Comparison of ENCODE assay signal across 19 mouse cellular contexts in genomic region chr12:6576866-6577360, GRCm38 (mm10).
DNase-seq lines count a peak whose midpoint lies in the region; ATAC-seq lines count a peak whose summit lies in the region.
"Had no signal": no experiment of that assay in that cellular context is flagged by ENCODE, and none has a peak within 500 bp of the region (broad histone marks: within the 10 kb centered on the region; RNA-seq: fewer than 3 reads in every experiment).

No protein-coding gene starts in this region.

- 0 out of 2 replicates have a peak overlapping the region, but pooled peaks have one; percentile 9 for H3K4me2 ChIP-seq in forebrain, embryonic 16.5 days (ENCODE audit: low read length)
- no peak overlapping the region for H3K4me2 ChIP-seq in forebrain, embryonic 13.5 days
- H3K4me2 ChIP-seq: hindbrain, embryonic 12.5 days; limb, embryonic 12.5 days; liver, embryonic 13.5 days had no signal

- 63% methylated on average over 6 of the region's 6 CpGs for WGBS in forebrain, embryonic 16.5 days
- WGBS in forebrain, embryonic 13.5 days = 79% methylated on average over 6 of the region's 6 CpGs

- H3K27me3 ChIP-seq in forebrain, embryonic 16.5 days (replicated peaks; ENCODE audit: control insufficient read depth, insufficient read depth, low read length) = no peaks in the 10 kb centered on the region
- no peaks in the 10 kb centered on the region for H3K27me3 ChIP-seq in forebrain, embryonic 13.5 days
- H3K27me3 ChIP-seq: hindbrain, embryonic 12.5 days; limb, embryonic 12.5 days; liver, embryonic 13.5 days; Patski had no signal

- peak; percentile 23; the same call in 1 of the 2 replicates for ATAC-seq in forebrain, embryonic 16.5 days
- ATAC-seq in forebrain, embryonic 13.5 days = no peak
- ATAC-seq: activated CD4-positive, CD25-positive, alpha-beta regulatory T cell, adult 4 months; Patski had no signal

- H3K36me3 ChIP-seq in forebrain, embryonic 16.5 days (ENCODE audit: control insufficient read depth, insufficient read depth) = no peaks in the 10 kb centered on the region
- H3K36me3 ChIP-seq in forebrain, embryonic 13.5 days (ENCODE audit: poor library complexity, severe bottlenecking) = no peaks in the 10 kb centered on the region
- H3K36me3 ChIP-seq: hindbrain, embryonic 12.5 days; limb, embryonic 12.5 days; liver, embryonic 13.5 days had no signal

- H3K27ac ChIP-seq in forebrain, embryonic 16.5 days (ENCODE audit: low read length) = no peak overlapping the region
- no peak overlapping the region for H3K27ac ChIP-seq in forebrain, embryonic 13.5 days
- H3K27ac ChIP-seq: hindbrain, embryonic 12.5 days; limb, embryonic 12.5 days; liver, embryonic 13.5 days had no signal

- DNase-seq in layer of hippocampus, postnatal 36 days = peak; percentile 5 to 12
- DNase-seq in layer of hippocampus, adult 9-10 months (ENCODE audit: low spot score) = no peak
- DNase-seq in right cerebral cortex, postnatal 4 days = peak; percentile 18
- DNase-seq in right cerebral cortex, adult 2 months (ENCODE audit: low spot score in 2 of 2) = no peak
- DNase-seq in yolk sac, embryonic 10.5 days (ENCODE audit: low spot score) = peak; percentile 7
- no peak for DNase-seq in frontal cortex, postnatal 10 days (ENCODE audit: low spot score in 2 of 2)
- DNase-seq: adrenal gland, postnatal 14 days; cerebellum, adult 2 months; gastrocnemius, postnatal 25 days; kidney, adult 2 months; kidney, postnatal 14 days; liver, embryonic 13.5 days; thymus, adult 2 months had no signal

- H3K4me3 ChIP-seq in forebrain, embryonic 16.5 days (replicated peaks; ENCODE audit: low read length) = no peak overlapping the region
- no peak overlapping the region for H3K4me3 ChIP-seq in forebrain, embryonic 13.5 days
- H3K4me3 ChIP-seq: hindbrain, embryonic 12.5 days; limb, embryonic 12.5 days; liver, embryonic 13.5 days had no signal

- H3K9me3 ChIP-seq in forebrain, embryonic 16.5 days (ENCODE audit: control insufficient read depth, low read length) = no peaks in the 10 kb centered on the region
- H3K9me3 ChIP-seq in forebrain, embryonic 13.5 days (replicated peaks) = no peaks in the 10 kb centered on the region
- H3K9me3 ChIP-seq: hindbrain, embryonic 12.5 days; limb, embryonic 12.5 days had no signal

- H3K9ac ChIP-seq in forebrain, embryonic 16.5 days (replicated peaks; ENCODE audit: low read depth, low read length) = no peak overlapping the region
- H3K9ac ChIP-seq in forebrain, embryonic 13.5 days = no peak overlapping the region
- H3K9ac ChIP-seq: hindbrain, embryonic 12.5 days; limb, embryonic 12.5 days; liver, embryonic 13.5 days had no signal

- peaks cover 4% of the 10 kb centered on the region; the same call in 1 of the 2 replicates for H3K4me1 ChIP-seq in forebrain, embryonic 16.5 days (replicated peaks; ENCODE audit: control insufficient read depth, insufficient read depth, low read length)
- no peaks in the 10 kb centered on the region for H3K4me1 ChIP-seq in forebrain, embryonic 13.5 days
- H3K4me1 ChIP-seq: hindbrain, embryonic 12.5 days; limb, embryonic 12.5 days; liver, embryonic 13.5 days had no signal

Comparison
In these comparisons a context has a peak if more than half of its experiments do, and no peak if none do; other contexts are left out.
1. DNase-seq: peak in layer of hippocampus, postnatal 36 days (2 of 2), right cerebral cortex, postnatal 4 days (single experiment) and yolk sac, embryonic 10.5 days (single experiment); none in layer of hippocampus, adult 9-10 months (single experiment), right cerebral cortex, adult 2 months (0 of 2) and frontal cortex, postnatal 10 days (0 of 2).